Comparison of ENCODE assay signal across 18 mouse cellular contexts in the genomic region with DNA sequence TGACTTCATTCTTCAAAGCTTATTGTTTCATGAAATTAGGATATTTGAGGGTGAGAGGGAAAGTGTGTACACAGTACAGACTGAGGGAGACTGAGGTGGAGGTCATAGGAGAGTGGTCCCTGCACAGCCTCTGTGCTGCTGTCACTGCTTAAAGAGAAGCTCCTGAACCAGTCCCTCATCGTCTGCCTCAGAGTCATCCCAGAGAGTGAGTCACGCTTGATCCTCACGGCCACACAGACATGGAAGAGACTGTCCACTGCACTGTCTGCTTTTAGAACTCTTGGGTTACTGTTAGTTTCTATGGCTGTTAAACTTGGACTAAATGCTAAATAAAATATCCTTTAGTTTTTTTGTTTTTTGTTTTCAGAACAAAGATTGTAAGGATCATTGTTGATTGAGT.
"Had no signal": no experiment of that assay in that cellular context is flagged by ENCODE, and none has a peak within 500 bp of the region (broad histone marks: within the 10 kb centered on the region; RNA-seq: fewer than 3 reads in every experiment).

No protein-coding gene starts in this region.

- H3K27me3 ChIP-seq: limb, embryonic 15.5 days; liver, embryonic 15.5 days; midbrain, embryonic 15.5 days; neural tube, embryonic 15.5 days had no signal

- H3K27ac ChIP-seq: kidney, postnatal 0 days; limb, embryonic 15.5 days; midbrain, embryonic 10.5 days; midbrain, embryonic 15.5 days; neural tube, embryonic 15.5 days; stomach, postnatal 0 days had no signal

- DNase-seq: kidney, adult 9 months; kidney, postnatal 36 days; layer of hippocampus, adult 9-11 months; layer of hippocampus, postnatal 36 days; lung, embryonic 14.5 days; lung, postnatal 10 days; lung, postnatal 4 days; right cerebral cortex, adult 18-20 months; right cerebral cortex, postnatal 25 days; thymus, adult 2 months; thymus, postnatal 25 days had no signal

- H3K36me3 ChIP-seq: limb, embryonic 15.5 days; liver, embryonic 15.5 days; midbrain, embryonic 15.5 days; neural tube, embryonic 15.5 days had no signal

- H3K9me3 ChIP-seq: limb, embryonic 15.5 days; liver, embryonic 15.5 days; midbrain, embryonic 10.5 days; midbrain, embryonic 15.5 days; neural tube, embryonic 15.5 days had no signal

- H3K4me3 ChIP-seq: limb, embryonic 15.5 days; liver, embryonic 15.5 days; midbrain, embryonic 15.5 days; neural tube, embryonic 15.5 days had no signal

- H3K9ac ChIP-seq: limb, embryonic 15.5 days; liver, embryonic 15.5 days; lung, embryonic 14.5 days; midbrain, embryonic 15.5 days; neural tube, embryonic 15.5 days had no signal

- ATAC-seq: midbrain, embryonic 15.5 days had no signal

- H3K4me2 ChIP-seq: limb, embryonic 15.5 days; liver, embryonic 15.5 days; lung, embryonic 14.5 days; neural tube, embryonic 15.5 days had no signal
